Mouse (Mus musculus) E14TG2a.4 (cell line): ENCODE data around the gene Acot4.
"Not testable (repeated sequence)": the region's sequence is repeated elsewhere in the genome, so short reads cannot be mapped to it uniquely, and the experiment has no call there.

Experiments used
- H3K27me3 ChIP-seq: 2 replicates; pipeline ENCODE4 v1.6.1; 2014; ENCODE audit warnings: low read length, control low read depth; ENCODE audit not compliant: insufficient read depth
- H3K36me3 ChIP-seq: 2 replicates; pipeline ENCODE4 v1.6.1; 2014; ENCODE audit warnings: low read length, control low read depth; ENCODE audit not compliant: insufficient read depth
- H3K4me1 ChIP-seq: replicated peaks from 2 replicates; pipeline ENCODE4 v1.6.1; 2014; ENCODE audit warnings: low read depth, low read length, control low read depth
- H3K4me3 ChIP-seq: replicated peaks from 2 replicates; pipeline ENCODE4 v1.5.1; 2014; ENCODE audit warnings: mild to moderate bottlenecking, low read length
- H3K9me3 ChIP-seq: 2 replicates; pipeline ENCODE4 v1.6.1; 2014; ENCODE audit warnings: low read length, control low read depth
- CTCF ChIP-seq: conservative IDR thresholded peaks from 2 replicates; pipeline ENCODE4 v1.5.1; 2014; ENCODE audit warnings: low read length
- NANOG ChIP-seq: IDR thresholded peaks from 2 replicates; pipeline ENCODE4 v1.6.1; 2014; ENCODE audit warnings: borderline replicate concordance, low read length, mixed read lengths
- POU5F1 ChIP-seq: IDR thresholded peaks from 2 replicates; pipeline ENCODE4 v1.6.1; 2014; ENCODE audit warnings: low read length, borderline replicate concordance

Acot4 gene

GRCm38 (mm10) chr12:84038241-84038640, at the start of gene Acot4:
TSS of gene Acot4 (plus strand) at chr12:84038379.
- Histone ChIP-seq H3K27me3 (peaks cover 14% of the 10 kb centered on the region), H3K4me3 (peak within 1 kb of the TSS; percentile 77), H3K4me1 (peaks cover 13% of the 10 kb centered on the region)
- H3K36me3 ChIP-seq, H3K9me3 ChIP-seq: not testable (repeated sequence)

GRCm38 (mm10) chr12:83988483-83988882, 49.7 kb upstream of the Acot4 start:
- peaks cover 6% of the 10 kb centered on the region; the same call in 1 of the 2 replicates for H3K9me3 ChIP-seq
- peak overlapping the region; percentile 84 for H3K4me3 ChIP-seq
- TF ChIP-seq CTCF (no peak), POU5F1 (no peak), NANOG (no peak)
- peaks cover 32% of the 10 kb centered on the region for H3K27me3 ChIP-seq
- H3K4me1 ChIP-seq = peaks cover 17% of the 10 kb centered on the region
- no peaks in the 10 kb centered on the region for H3K36me3 ChIP-seq

- Histone ChIP-seq H3K36me3 (no peaks in the 10 kb centered on the region), H3K27me3 (peaks cover 26% of the 10 kb centered on the region), H3K9me3 (peaks cover 8% of the 10 kb centered on the region), H3K4me1 (peaks cover 17% of the 10 kb centered on the region), H3K4me3 (no peak overlapping the region)
- no peak for TF ChIP-seq CTCF
- no peak for TF ChIP-seq NANOG
- TF ChIP-seq POU5F1 = no peak
Measured at GRCm38 (mm10) chr12:83989378-83989777, 48.8 kb upstream of the Acot4 start.

- peaks cover 5% of the 10 kb centered on the region; the same call in 1 of the 2 replicates for H3K4me1 ChIP-seq
- no peak for TF ChIP-seq NANOG
- no peak for TF ChIP-seq POU5F1
- no peak for TF ChIP-seq CTCF
- H3K4me3 ChIP-seq = no peak overlapping the region
- H3K36me3 ChIP-seq = no peaks in the 10 kb centered on the region
- peaks cover 15% of the 10 kb centered on the region for H3K27me3 ChIP-seq
- H3K9me3 ChIP-seq = peaks cover 37% of the 10 kb centered on the region
Measured at GRCm38 (mm10) chr12:83997221-83997620, 41.0 kb upstream of the Acot4 start.

- Histone ChIP-seq H3K9me3 (peaks cover 47% of the 10 kb centered on the region), H3K36me3 (no peaks in the 10 kb centered on the region), H3K4me1 (peaks cover 5% of the 10 kb centered on the region; the same call in 1 of the 2 replicates), H3K4me3 (no peak overlapping the region), H3K27me3 (peaks cover 15% of the 10 kb centered on the region)
- TF ChIP-seq CTCF = no peak
- TF ChIP-seq POU5F1 = no peak
- TF ChIP-seq NANOG = no peak
Measured at GRCm38 (mm10) chr12:83998341-83999107, 39.7 kb upstream of the Acot4 start.

DNA sequence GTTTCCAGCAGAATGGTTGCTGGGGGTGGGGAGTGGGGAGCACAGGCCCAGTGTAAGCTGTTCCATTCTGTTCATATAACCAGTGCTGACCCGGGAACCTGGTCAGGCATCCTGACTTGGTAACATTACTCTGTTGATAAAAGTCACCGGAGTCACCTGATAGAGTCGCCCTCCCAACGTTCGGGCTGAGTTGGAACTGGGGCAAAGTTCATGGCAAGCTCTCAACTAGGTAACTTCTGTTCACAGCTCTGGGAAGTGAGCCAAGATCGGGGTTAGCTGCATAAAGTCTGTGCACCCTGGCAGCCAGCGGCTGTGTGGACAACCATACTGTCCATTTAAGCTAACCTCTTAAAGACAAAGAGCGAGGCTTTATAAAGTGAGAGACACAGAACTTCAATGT, 38.9 kb upstream of the Acot4 start:
- not testable (repeated sequence) for H3K4me3 ChIP-seq, H3K36me3 ChIP-seq, H3K4me1 ChIP-seq
- Histone ChIP-seq H3K9me3 (peaks cover 50% of the 10 kb centered on the region), H3K27me3 (peaks cover 15% of the 10 kb centered on the region)

DNA sequence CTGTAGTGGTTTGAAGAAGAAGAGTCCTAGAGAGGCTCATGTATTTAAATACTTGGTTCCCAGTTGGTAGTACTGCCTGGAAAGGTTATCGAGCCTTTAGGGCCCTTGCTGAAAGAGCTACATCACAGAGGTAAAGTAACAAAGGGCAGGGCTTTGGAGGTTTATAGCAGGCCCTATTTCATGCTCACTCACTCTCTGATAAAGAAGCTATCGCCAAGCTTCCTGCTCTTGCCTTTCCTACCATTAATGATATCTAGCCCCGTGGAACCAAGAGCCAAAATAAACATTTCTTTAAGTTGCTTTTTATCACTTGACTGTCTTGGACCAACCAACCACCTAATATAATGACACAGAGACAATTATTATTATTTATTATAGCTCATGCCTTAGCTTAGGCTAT, 37.8 kb upstream of the Acot4 start:
- Histone ChIP-seq H3K36me3 (no peaks in the 10 kb centered on the region), H3K4me3 (no peak overlapping the region), H3K9me3 (peaks cover 38% of the 10 kb centered on the region), H3K4me1 (peaks cover 5% of the 10 kb centered on the region; the same call in 1 of the 2 replicates), H3K27me3 (peaks cover 15% of the 10 kb centered on the region)
- TF ChIP-seq POU5F1 = no peak
- no peak for TF ChIP-seq CTCF
- no peak for TF ChIP-seq NANOG

- peaks cover under 1% of the 10 kb centered on the region; the same call in 1 of the 2 replicates for H3K4me1 ChIP-seq
- peaks cover 39% of the 10 kb centered on the region for H3K9me3 ChIP-seq
- H3K27me3 ChIP-seq = peaks cover 10% of the 10 kb centered on the region
- no peaks in the 10 kb centered on the region for H3K36me3 ChIP-seq
- no peak for TF ChIP-seq NANOG
- no peak overlapping the region for H3K4me3 ChIP-seq
Measured at GRCm38 (mm10) chr12:84003866-84004265, 34.3 kb upstream of the Acot4 start.

- H3K9me3 ChIP-seq = peaks cover 21% of the 10 kb centered on the region
- no peaks in the 10 kb centered on the region for H3K36me3 ChIP-seq
- H3K27me3 ChIP-seq = peaks cover 27% of the 10 kb centered on the region
- peaks cover 15% of the 10 kb centered on the region for H3K4me1 ChIP-seq
- TF ChIP-seq POU5F1 (no peak), CTCF (no peak), NANOG (no peak)
- H3K4me3 ChIP-seq = no peak overlapping the region
Measured at GRCm38 (mm10) chr12:84008251-84008650, 29.9 kb upstream of the Acot4 start.
